Mouse (Mus musculus) thymus, adult 2 months (tissue): ENCODE measurements at regions not wholly inside any gene's neighbourhood (a gene's known extent, or its start where the extent isn't known, plus 50 kb on each side); places are given as distances from the start of the nearest gene placed in this dataset.

Experiments
- CTCF ChIP-seq: fragments of 200-500 bp; IDR thresholded peaks from 2 replicates; pipeline ENCODE4 v1.5.1; 2012; ENCODE audit warnings: mild to moderate bottlenecking, control low read depth, low read length, moderate library complexity, borderline replicate concordance; ENCODE audit not compliant: control insufficient read depth, poor library complexity, insufficient read depth; ENCODE audit errors: extremely low read depth
- POLR2A ChIP-seq: fragments of 200-500 bp; IDR thresholded peaks from 2 replicates; pipeline ENCODE4 v1.6.1; 2012; ENCODE audit warnings: mild to moderate bottlenecking, low read length, control low read depth, moderate library complexity; ENCODE audit not compliant: control insufficient read depth, poor library complexity, insufficient read depth; ENCODE audit errors: extremely low read depth

DNA sequence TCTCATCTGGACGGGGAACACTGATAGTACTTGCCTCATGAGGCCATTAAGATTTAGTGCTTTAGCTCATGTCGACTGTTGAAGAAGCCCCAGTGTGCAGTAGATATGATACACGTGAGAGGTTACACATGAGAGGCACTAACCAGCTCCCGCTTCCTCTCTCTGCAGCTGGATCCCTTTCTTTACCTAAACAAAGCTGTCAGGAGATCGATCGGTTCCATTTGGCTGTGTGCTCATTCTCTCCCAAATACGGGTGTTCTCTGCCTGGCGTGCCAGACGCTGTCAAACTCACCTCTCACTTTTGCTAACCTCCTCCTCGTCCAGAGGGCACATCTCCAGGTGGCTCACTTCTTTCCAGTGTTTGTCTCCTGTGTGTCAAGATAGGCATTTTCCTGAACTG is 139.3 kb upstream of the Smlr1 start:
- TF ChIP-seq CTCF (no peak), POLR2A (no peak)
